Mouse (Mus musculus) neural tube, embryonic 14.5 days (tissue): Measurements from ENCODE around the gene Vamp9. TPM values are rescaled to one million over a fixed set of nuclear protein-coding genes. Genes with fewer than 3 reads are reported as not detected.

ENCODE experiments used
- ATAC-seq: fragments of 200-750 bp; cut with Nextera tagmentation; 2 replicates; pipeline ENCODE4 v1.8.0; 2017; ENCODE audit warnings: low read depth, mild to moderate bottlenecking, moderate TSS enrichment, moderate library complexity
- H3K27ac ChIP-seq: fragments of 300-500 bp; sonication (generic); 2 replicates; pipeline ENCODE4 v1.5.1; 2014; ENCODE audit warnings: low read depth, mild to moderate bottlenecking, control low read depth, low read length, moderate library complexity, mixed read lengths
- H3K27me3 ChIP-seq: fragments of 300-500 bp; sonication (generic); 2 replicates; pipeline ENCODE4 v1.6.1; 2014; ENCODE audit warnings: low read length; ENCODE audit not compliant: control insufficient read depth, insufficient read depth
- H3K36me3 ChIP-seq: fragments of 300-500 bp; sonication (generic); 2 replicates; pipeline ENCODE4 v1.6.1; 2014; ENCODE audit warnings: low read length, mixed read lengths; ENCODE audit not compliant: control insufficient read depth, insufficient read depth
- H3K4me1 ChIP-seq: fragments of 300-500 bp; sonication (generic); 2 replicates; pipeline ENCODE4 v1.6.1; 2014; ENCODE audit warnings: low read length; ENCODE audit not compliant: control insufficient read depth, insufficient read depth
- H3K4me2 ChIP-seq: fragments of 300-500 bp; sonication (generic); 2 replicates; pipeline ENCODE4 v1.6.1; 2014; ENCODE audit warnings: mild to moderate bottlenecking, low read depth, low read length, control low read depth
- H3K4me3 ChIP-seq: fragments of 300-500 bp; sonication (generic); 2 replicates; pipeline ENCODE4 v1.5.1; 2014; ENCODE audit warnings: low read depth, low read length, control low read depth, mixed read lengths
- H3K9ac ChIP-seq: fragments of 300-500 bp; sonication (generic); replicated peaks from 2 replicates; pipeline ENCODE4 v1.6.1; 2014; ENCODE audit warnings: low read depth, mild to moderate bottlenecking, control low read depth, low read length, mixed read lengths
- H3K9me3 ChIP-seq: fragments of 300-500 bp; sonication (generic); 2 replicates; pipeline ENCODE4 v1.6.1; 2016; ENCODE audit warnings: low read length; ENCODE audit not compliant: control insufficient read depth
- WGBS: fragments of 180-500 bp; shearing (Covaris S2); extraction: QIAGEN DNeasy Blood & Tissue Kit; methylation state at CpG from one replicate; pipeline ENCODE4 v1.1.7; 2014; 5-methylcytosine and 5-hydroxymethylcytosine counted together
- polyA plus RNA-seq: library from polyadenylated mRNA; unstranded; fragments of >200 nt; fragmentation: Nextera tagmentation; extraction: Ambion mirVana; gene quantifications from 2 replicates; pipeline ENCODE4 v1.2.1, GENCODE M21; 2014

Gene Vamp9
- polyA plus RNA-seq, 1 experiment from 2014 or later: 1.2 TPM

GRCm38 (mm10) chr5:99877565-99877964 is 28.5 kb upstream of the Vamp9 start:
- Histone ChIP-seq H3K4me3 (no peak overlapping the region), H3K36me3 (no peaks in the 10 kb centered on the region), H3K27me3 (no peaks in the 10 kb centered on the region), H3K4me1 (peaks cover 5% of the 10 kb centered on the region; the same call in 1 of the 2 replicates), H3K27ac (no peak overlapping the region), H3K4me2 (no peak overlapping the region), H3K9me3 (no peaks in the 10 kb centered on the region), H3K9ac (no peak overlapping the region)
- ATAC-seq: no peak
- 27% methylated on average over 9 of the region's 9 CpGs for WGBS

- Histone ChIP-seq H3K27ac (no peak overlapping the region), H3K36me3 (no peaks in the 10 kb centered on the region), H3K4me3 (no peak overlapping the region), H3K4me2 (no peak overlapping the region), H3K27me3 (no peaks in the 10 kb centered on the region), H3K9me3 (no peaks in the 10 kb centered on the region), H3K4me1 (peaks cover 2% of the 10 kb centered on the region; the same call in 1 of the 2 replicates), H3K9ac (no peak overlapping the region)
- no peak for ATAC-seq
- 88% methylated on average over 3 of the region's 3 CpGs for WGBS
Observed at GRCm38 (mm10) chr5:99882441-99882840, 23.6 kb upstream of the Vamp9 start.

DNA sequence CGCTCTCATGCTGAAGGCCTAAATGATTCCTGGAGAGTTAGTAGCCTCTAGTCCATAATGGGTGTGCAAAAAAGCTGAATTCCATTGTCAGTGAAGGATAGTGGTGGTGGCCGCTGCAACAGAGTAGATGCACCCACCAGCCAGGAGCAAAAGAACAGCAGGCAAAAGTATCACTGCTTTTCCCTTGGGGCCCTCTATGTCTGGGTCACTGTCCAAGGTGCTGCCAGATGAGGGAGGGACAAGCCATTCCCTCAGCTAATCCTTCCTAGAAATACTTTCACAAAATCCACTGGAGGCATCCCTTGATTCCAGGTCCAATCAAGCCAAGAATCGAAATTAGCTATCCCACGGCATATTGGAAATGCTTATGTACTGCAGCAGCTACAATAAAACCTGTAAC is 22.0 kb upstream of the Vamp9 start:
- Histone ChIP-seq H3K36me3 (no peaks in the 10 kb centered on the region), H3K4me2 (no peak overlapping the region), H3K9ac (no peak overlapping the region), H3K9me3 (no peaks in the 10 kb centered on the region), H3K4me3 (no peak overlapping the region), H3K4me1 (no peaks in the 10 kb centered on the region), H3K27me3 (no peaks in the 10 kb centered on the region), H3K27ac (no peak overlapping the region)
- ATAC-seq: no peak
- WGBS: 92% methylated on average over 4 of the region's 4 CpGs

DNA sequence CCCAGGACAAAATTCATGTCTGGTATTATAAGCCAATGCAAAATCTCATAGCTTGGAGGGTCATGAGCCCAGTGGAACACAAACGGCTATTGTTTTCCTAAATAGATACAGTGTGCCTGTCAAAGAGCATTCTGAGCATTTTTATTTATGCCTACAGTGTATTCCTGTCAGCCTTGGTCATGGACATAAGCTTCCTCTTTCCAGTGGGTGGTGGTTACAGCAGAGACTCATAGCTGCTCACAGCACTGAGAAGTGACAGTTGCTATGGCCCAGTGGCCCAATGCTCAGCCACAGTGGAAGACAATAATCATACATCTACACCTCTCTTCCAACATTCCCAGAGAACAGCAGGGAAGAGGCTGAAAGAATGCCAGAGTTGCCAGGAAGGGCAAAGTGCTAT is 18.9 kb upstream of the Vamp9 start:
- no peak overlapping the region for H3K4me3 ChIP-seq
- no peak overlapping the region for H3K4me2 ChIP-seq
- H3K27ac ChIP-seq: no peak overlapping the region
- 78% methylated on average over 1 of the region's 1 CpGs for WGBS
- no peaks in the 10 kb centered on the region for H3K4me1 ChIP-seq
- H3K9ac ChIP-seq: no peak overlapping the region
- H3K27me3 ChIP-seq: no peaks in the 10 kb centered on the region
- H3K9me3 ChIP-seq: no peaks in the 10 kb centered on the region
- no peak for ATAC-seq
- H3K36me3 ChIP-seq: no peaks in the 10 kb centered on the region

GRCm38 (mm10) chr5:99891516-99892441 is 14.3 kb upstream of the Vamp9 start:
- Histone ChIP-seq H3K27ac (no peak overlapping the region), H3K4me1 (no peaks in the 10 kb centered on the region), H3K4me2 (no peak overlapping the region), H3K4me3 (no peak overlapping the region), H3K9ac (no peak overlapping the region), H3K36me3 (no peaks in the 10 kb centered on the region), H3K27me3 (no peaks in the 10 kb centered on the region), H3K9me3 (no peaks in the 10 kb centered on the region)
- 70% methylated on average over 12 of the region's 12 CpGs for WGBS
- ATAC-seq: peak; percentile 58; the same call in 1 of the 2 replicates

- H3K27me3 ChIP-seq: no peaks in the 10 kb centered on the region
- no peak overlapping the region for H3K4me3 ChIP-seq
- H3K36me3 ChIP-seq: no peaks in the 10 kb centered on the region
- WGBS: 10% methylated on average over 6 of the region's 6 CpGs
- H3K4me1 ChIP-seq: no peaks in the 10 kb centered on the region
- H3K4me2 ChIP-seq: no peak overlapping the region
- peak; percentile 92 for ATAC-seq
- no peak overlapping the region for H3K27ac ChIP-seq
- no peak overlapping the region for H3K9ac ChIP-seq
- H3K9me3 ChIP-seq: no peaks in the 10 kb centered on the region
Observed at GRCm38 (mm10) chr5:99900041-99900440, 6.0 kb upstream of the Vamp9 start.

GRCm38 (mm10) chr5:99905731-99906130 is 323 bp upstream of the Vamp9 start:
- WGBS: 66% methylated on average over 6 of the region's 7 CpGs
- Histone ChIP-seq H3K36me3 (no peaks in the 10 kb centered on the region), H3K4me2 (peak overlapping the region; percentile 50; the same call in 1 of the 2 replicates), H3K4me1 (no peaks in the 10 kb centered on the region), H3K9me3 (no peaks in the 10 kb centered on the region), H3K27me3 (no peaks in the 10 kb centered on the region), H3K9ac (no peak overlapping the region), H3K27ac (no peak overlapping the region), H3K4me3 (peak overlapping the region; percentile 56; the same call in 1 of the 2 replicates)
- no peak for ATAC-seq

DNA sequence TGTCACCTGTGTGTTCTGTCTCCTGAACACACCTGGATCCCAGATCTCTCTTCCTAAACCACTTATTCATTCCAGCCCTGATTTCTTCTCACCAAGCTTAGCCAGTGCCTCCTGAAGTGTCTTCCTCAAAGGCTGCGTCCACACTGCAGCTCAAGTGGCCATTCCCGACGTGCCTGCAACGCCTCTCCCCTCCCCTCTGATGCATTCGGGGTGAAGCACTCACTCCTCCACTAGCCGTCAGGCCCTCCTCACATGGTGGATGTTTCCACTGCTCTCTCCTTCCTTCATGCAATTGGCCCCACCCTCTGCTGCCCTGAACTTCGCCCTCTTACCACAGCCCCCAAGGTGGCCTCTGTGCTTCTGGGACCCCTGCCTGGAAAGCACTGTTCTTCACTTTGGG is 9.4 kb downstream of the Vamp9 start:
- Histone ChIP-seq H3K9me3 (no peaks in the 10 kb centered on the region), H3K4me3 (no peak overlapping the region), H3K36me3 (no peaks in the 10 kb centered on the region), H3K27ac (no peak overlapping the region), H3K9ac (no peak overlapping the region), H3K4me1 (no peaks in the 10 kb centered on the region), H3K27me3 (no peaks in the 10 kb centered on the region), H3K4me2 (no peak overlapping the region)
- 52% methylated on average over 7 of the region's 7 CpGs for WGBS
- ATAC-seq: no peak

DNA sequence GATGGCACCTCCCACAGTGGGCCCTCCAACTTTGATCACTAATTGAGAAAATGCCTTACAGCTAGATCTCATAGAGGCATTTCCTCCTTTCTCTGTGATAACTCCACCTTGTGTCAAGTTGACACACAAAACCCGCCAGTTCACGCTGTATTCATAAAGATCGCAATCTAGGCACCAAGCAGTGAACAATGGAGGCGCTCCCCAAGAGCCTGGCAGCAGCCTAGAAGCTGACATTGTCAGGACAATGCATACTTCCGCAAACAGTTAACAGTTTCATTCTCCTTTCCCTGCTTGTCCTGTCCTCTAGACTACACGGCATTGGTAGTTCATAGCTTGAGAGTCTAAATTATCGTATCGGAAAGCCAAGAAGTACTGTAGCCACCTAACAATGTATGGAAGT is 16.0 kb downstream of the Vamp9 start:
- H3K27me3 ChIP-seq: no peaks in the 10 kb centered on the region
- no peaks in the 10 kb centered on the region for H3K36me3 ChIP-seq
- no peak overlapping the region for H3K4me3 ChIP-seq
- no peaks in the 10 kb centered on the region for H3K4me1 ChIP-seq
- H3K9ac ChIP-seq: no peak overlapping the region
- H3K9me3 ChIP-seq: no peaks in the 10 kb centered on the region
- ATAC-seq: no peak
- H3K27ac ChIP-seq: no peak overlapping the region
- H3K4me2 ChIP-seq: no peak overlapping the region
- WGBS: 81% methylated on average over 8 of the region's 8 CpGs
